Mouse (Mus musculus) heart, postnatal 25 days (tissue): ENCODE measurements around the gene Zfp512. TPM values are rescaled to one million over a fixed set of nuclear protein-coding genes. Genes with fewer than 3 reads are reported as not detected.
"Not testable (repeated sequence)": the region's sequence is repeated elsewhere in the genome, so short reads cannot be mapped to it uniquely, and the experiment has no call there.

Experiments
- DNase-seq: peaks from one replicate; pipeline ENCODE4 v3.0.0; 2022; ENCODE audit warnings: low spot score
- intact Hi-C: fragments of 180-260 bp; cut with DNase I; formaldehyde crosslinking; loops from one replicate; pipeline ENCODE4 v1.15.1; 2025
- total RNA-seq, 2 experiments: library from RNA; stranded (reverse); gene quantifications; 2 replicates each; pipeline ENCODE4 v1.2.3; 2021

Gene Zfp512
- 10 to 100 TPM; 19.2 to 22.2 TPM for total RNA-seq

DNA sequence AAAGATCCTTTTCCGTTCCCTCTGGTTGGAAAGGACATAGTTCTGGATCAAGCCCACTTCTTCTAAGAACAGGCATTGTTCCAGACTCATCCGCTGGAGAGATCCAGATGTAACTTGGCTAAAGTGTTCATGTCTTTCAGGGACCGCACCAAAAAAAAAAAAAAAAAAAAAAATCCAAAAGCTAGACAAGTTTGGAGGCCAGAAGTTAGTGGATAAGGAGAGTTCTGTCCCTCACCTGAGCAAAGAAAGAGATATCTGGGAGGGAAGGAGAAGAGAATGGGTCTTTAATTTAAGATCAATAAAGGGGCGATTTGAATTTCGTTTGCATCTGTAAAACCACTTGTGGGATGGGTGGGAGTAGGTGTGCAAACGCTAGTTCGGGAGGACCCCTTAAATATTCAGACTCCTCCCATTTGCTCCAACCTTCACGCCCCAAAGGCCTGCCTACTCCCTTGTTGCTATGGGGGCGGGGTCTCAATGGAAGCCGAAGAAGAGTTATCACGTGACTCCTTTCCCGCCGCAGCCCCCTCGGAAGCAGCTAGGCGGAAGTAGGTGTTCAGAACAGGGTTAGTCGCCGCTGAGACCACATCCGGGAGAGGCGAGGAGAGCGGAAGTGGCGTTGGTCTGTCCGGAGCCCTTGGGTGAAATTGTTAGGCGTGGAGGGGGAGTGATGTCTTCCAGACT, at the start of gene Zfp512:
Zfp512 (plus strand) TSS at position 554 of the 684 bp plus-strand sequence.
- peak; percentile 91 for DNase-seq
- intact Hi-C loops, result no loop called here

DNA sequence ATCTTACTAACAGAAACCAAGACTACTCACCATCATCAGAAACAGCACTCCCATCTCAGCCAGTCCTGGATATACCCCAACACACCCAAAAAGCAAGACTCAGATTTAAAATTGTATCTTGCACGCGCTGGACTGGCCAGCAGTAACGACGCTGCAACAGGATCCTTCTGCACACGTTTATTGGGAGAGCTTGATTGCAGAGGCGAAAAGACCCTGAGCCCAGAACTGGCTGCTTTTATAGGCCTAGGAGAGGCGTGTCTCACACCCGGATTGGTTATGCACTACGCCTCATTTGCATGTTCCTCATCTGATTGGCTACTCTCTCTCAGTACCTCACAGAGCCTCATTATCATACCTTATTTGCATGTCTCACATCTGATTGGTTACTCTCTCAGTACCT, 17.5 kb upstream of the Zfp512 start:
- intact Hi-C loops, result not testable (repeated sequence)

DNA sequence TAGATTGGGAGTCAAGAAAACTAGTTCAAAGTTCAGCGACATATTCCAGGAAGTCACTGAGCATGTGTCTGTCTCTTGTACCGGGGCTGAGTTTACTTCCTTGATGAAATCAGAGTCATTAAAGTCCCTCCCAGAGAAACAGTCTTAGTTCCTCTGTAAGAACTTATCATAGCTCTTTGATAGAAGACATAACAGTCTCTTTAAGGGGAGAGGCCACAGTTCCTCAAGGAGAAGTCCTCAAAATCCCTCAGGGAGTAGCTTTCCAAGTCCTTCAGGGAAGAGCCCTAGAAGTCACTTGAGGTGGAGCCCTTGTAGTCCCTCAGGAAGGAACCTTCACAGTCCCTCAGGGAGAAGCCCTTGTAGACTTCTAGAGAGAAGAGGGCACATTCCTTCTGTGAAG, 895 bp upstream of the Zfp512 start:
- no peak for DNase-seq
- intact Hi-C loops, result no loop called here

More for the DNA sequence above, 17.5 kb upstream of the Zfp512 start:
- DNase-seq, result not testable (repeated sequence)

DNA sequence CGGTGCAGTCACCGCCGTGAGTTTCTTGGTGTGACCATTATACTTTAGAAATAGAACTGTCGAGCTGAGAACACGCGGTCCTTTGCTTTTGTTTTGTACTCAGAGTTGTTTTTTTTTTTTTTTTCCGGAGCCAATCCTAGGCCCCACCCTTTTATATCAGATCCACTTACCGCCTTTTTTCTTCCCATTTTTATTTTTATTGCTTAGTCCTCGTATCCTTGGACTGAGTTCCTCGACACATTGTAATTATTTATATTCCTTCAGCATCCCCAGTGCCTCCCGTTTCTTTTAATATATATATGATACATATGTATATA, 289 bp downstream of the Zfp512 start:
- no peak for DNase-seq
- intact Hi-C loops, result no loop called here

DNA sequence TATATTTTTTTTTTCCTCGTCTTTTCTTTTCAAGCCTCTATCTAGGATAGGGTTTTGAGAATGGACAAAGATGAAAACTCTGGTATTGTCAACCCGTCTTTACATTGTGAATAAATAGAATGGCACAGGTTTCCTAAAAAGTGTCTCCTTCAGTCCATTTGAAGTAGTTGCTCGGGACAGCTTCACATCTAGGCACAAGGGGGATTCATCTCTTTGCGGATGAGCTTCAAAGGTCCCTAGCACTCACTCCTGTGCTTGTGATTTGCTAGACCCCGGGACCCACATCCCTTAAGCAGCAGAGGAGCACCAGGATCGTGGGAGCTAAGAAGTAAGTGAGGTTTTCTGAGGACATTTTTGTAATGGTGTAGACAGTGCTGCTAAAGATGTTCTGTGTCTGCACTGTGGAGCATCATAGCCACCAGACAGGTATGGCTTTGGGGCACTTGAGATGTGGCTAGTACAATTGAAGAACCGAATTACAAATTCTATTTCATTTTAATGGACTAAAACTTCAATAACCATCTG, 717 bp downstream of the Zfp512 start:
- intact Hi-C loops, result no loop called here
- DNase-seq, result no peak

DNA sequence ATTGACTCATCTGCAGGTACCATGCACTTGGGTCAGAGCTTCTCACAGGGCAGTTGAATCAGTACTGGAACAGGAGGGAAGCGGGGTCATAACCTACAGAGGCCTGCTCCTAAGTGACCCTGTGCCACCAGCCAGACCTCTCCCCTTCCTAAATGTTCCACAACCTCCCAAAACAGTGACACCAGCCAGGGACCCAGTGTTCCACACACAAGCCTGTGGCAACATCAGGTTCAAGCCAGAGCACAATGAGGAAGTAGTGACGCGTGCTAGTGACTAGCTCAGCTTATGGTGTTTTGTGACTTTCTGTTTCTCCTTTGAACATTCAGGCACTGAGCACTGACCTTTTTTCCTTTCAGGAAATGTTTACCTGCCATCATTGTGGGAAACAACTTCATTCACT, 15.6 kb downstream of the Zfp512 start:
- intact Hi-C loops, result loop anchor here (10.0 kb wide), 1 partner anchor 173 kb away; the partner anchor contains the start of genes Fndc4, Gckr and Ift172
- peak; percentile 5 for DNase-seq

DNA sequence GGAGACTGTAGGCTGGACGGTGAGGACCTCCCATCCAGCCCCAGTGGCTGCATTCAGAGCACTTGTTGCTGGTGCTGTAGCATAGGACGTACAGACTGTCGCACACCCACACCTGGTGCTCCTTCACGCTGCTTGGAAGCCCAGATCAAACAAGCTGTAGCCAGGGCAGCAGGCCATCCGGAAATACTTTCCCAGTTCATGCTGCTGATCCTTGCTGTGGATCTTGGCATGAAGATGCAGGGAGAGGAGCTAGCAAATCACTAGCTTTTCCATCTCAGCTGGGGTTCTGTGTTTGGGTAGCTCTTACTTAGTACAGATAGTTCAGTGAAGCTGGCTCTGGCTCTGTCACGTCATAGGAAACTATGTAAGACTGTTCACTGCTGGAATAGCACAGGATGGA, 17.5 kb downstream of the Zfp512 start:
- no peak for DNase-seq
- intact Hi-C loops, result loop anchor here (10.0 kb wide), 1 partner anchor 175 kb away; the partner anchor contains the start of genes Fndc4, Gckr and Ift172

DNA sequence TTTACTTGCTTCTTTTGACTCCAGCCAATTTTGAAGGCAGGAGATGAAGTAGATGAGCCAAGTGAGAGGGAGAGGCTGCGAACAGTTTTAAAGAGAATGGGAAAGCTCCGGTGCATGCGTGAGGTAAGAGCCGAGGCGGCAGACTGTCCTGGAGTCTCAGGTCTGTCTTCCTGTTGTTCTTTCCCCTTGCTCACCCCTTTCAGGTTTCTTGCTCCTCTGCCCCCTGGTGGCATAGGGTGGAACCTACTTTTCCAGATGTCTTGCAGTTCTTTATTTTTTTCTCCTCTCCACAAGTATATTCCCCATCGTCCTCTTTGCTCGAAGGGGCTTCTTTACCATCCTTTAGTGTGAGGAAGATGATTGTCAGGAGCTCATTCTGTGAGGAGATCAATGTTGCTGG, 18.1 kb downstream of the Zfp512 start:
- DNase-seq, result peak; percentile 16
- intact Hi-C loops, result no loop called here

DNA sequence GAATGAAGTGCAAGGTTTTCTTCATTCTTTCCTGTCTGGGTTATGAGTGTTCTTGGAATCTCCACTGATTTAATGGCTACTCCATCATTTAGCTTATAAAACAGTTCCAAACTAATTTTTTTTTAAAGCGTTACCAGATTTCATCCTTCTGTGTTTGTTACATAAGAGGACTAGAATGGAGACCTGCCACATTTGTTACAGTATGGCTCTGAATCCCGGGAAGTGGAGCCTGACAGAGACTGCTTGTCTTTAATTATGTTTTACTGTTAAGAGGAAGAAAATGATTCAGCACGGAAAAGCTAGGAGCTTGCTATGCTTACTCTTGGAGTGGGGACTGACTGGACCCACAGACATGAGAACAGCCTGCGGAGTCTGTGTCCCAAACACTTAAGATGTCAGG, 28.3 kb downstream of the Zfp512 start:
- intact Hi-C loops, result no loop called here
- DNase-seq, result no peak

DNA sequence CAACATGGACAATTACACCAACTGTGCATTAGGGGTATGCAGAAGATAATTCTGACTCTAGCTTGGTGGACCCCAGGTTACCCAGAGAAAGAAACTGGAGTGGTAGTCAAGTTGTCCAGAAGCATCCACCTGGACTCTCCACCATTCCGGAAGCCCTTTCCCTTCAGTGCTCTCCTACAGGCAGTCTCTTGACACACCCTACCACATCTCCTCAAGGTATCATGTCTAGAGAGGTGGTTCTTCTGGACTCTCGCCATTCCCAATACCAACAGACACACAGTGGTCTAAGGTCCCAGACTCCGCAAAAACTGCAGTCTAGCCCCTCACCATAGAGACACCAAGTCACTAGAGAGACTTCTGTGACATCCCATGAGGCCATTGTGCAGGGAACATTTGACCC, 33.2 kb downstream of the Zfp512 start, which contains the start of gene 4930548H24Rik:
4930548H24Rik (plus strand) TSS at position 301 of the 400 bp plus-strand sequence.
- intact Hi-C loops, result no loop called here
- DNase-seq, result no peak

DNA sequence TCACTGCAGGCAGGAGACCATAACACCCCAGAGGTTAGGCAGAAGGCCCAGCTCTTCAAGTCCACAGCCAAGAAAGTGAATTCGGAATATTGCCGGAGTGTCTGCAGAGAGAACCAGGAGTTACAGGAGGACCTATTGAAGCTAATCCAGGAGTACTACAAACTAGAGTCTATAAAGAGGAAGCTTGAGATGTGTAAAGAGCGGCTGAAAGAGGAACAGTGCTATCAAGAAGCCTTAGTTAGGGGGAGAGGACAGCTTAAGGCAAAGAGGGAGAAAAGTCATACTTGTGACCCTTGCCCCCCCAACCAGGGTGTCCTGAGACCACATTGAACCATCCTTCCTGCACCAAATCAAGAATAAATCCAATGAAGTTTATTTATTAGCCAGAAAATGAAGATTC, 35.7 kb downstream of the Zfp512 start:
- no peak for DNase-seq
- intact Hi-C loops, result no loop called here

DNA sequence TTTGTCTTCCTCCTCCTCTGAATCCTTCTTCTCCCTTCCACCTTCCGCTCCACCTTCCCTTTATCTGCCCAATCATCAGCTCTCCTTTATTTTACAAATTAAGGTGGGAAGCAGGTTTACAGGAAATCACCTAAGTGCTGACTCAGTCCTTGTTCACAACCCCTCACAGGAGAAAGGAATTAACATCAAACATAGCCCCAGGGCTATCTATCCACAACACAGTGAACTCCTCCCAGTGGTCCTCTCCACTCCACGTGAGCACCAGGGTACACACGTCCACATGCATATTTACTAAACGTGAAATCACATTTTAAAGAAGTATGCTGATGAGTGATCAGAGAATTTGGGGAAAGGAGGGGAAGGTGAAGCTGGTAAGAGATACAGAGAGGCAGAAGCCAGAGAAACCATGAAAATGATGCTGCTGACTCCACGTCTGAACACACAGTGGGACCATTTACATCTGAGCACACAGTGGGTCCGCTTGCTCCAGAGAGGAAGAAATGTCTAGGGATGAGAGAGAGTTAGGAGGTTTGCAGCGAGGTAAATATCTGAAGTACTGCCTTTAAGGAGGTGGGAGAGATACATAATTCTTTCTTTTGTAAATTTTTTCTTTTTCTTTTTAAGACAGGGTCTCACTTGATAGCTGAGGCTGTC, 37.0 kb downstream of the Zfp512 start:
- DNase-seq, result no peak
- intact Hi-C loops, result no loop called here

DNA sequence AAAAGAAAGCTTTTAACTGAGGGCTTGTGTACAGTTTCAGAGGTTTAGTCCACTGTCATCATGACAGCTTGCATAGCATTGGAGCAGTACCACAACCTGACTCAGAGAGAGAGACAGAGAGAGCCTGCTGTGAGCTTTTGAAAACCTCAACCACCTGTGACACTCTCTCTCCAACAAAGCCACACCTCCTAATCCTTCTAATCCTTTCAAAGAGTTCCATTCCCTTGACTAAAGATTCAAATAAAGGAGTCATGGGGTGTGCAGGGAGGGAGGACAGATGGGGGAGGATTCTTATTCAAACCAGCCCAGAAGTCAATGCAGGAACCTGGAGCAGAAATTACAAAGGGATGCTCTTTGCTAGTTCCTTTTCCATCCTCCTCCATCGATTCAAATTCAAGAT, 39.8 kb downstream of the Zfp512 start:
- intact Hi-C loops, result no loop called here
- DNase-seq, result no peak

DNA sequence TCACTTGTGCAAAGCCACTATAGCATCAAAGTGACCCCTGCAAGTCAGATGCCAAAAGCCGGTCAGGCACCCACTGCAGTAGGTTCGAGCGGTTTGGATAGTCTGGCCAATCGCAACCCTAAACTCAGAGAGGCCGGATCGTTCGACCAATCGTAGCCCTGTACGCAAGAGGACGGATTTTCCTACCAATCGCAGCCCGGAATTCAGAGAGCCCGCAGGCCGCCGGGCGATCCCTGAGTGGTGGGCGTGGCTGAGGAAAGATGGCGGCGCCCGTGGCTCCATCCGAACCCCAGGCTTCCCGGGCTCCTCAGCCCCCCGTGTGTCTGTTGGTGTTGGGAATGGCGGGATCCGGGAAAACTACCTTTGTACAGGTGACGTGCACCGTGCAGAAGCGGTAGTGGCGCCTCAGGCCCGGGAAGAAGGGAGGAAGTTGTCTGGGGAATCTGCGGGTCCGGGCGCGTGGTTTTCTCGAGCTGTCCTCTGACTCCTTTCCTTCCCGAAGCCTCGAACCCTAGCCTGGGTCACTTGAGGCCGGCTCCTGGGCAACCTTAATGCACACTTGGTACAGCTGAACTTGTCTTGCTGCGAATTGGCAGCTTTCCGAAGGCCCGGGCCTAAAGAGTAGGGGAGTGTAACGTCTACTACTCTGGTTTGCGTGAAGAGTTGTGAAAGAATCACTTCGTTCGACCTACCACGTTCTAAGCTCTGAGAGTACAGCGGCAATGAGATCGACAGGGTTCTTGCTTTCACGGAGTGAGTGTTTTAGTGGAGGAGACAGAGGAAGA, 42.5 kb downstream of the Zfp512 start, which contains the start of gene Gpn1:
Gpn1 (plus strand) TSS at position 229 of the 785 bp plus-strand sequence.
- intact Hi-C loops, result no loop called here
- peak; percentile 87 for DNase-seq

DNA sequence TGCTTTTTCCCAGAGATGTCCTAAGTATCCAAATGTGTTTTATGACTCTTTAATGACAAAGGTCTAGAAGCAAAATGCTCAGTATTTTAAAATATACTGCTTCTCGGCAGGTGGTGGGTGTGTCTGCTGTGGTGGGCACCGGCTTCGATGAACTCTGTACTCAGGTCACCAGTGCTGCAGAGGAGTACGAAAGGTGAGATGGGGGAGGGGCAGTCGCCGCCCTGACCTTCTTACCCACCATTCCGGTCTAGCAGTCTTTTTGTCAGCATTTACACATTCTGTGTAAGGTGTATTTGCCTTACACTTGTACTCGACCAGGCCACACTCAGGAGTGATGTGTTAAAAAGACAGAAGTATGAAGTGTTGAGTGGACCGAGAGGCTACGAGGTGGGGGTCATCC, 52.6 kb downstream of the Zfp512 start:
- intact Hi-C loops, result no loop called here
- DNase-seq, result no peak

DNA sequence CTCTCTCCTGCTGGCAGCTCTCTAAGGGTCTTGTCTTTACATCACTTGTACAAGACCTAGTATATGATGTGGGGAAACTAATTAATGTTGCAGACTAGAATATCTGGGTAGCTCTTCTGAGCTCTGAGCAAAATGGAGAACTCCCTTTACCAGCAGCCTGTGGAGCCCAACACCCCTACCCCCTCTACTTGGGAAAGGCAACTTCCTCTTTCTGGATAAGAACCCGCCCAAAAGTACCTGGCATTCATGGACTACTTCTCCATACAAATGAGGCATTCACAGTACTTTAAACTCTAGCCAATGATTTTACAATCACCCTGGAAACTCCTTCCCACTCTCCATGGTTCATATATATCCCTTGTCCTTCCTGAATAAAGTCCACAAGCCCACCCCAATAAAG, 60.2 kb downstream of the Zfp512 start:
- intact Hi-C loops, result no loop called here
- no peak for DNase-seq

DNA sequence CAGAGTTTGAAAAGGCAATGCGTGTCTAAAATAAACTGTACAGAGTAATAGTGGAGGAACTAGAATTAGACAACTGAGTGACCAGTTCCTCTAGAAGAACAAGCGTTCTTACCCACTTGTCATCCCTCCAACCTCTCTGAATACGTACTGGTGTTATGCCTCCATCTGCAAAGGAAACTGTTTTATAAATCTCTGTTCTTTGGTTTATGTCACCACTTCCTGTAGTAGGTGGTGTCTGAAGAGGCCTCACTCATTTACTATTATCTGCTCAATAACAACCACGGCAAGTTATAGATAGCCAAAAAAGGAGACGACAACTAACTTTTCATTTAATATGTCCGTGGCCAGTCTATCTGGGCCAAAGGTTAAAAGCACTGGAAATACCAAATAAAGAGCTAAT, 68.3 kb downstream of the Zfp512 start:
- intact Hi-C loops, result no loop called here
- DNase-seq, result no peak

DNA sequence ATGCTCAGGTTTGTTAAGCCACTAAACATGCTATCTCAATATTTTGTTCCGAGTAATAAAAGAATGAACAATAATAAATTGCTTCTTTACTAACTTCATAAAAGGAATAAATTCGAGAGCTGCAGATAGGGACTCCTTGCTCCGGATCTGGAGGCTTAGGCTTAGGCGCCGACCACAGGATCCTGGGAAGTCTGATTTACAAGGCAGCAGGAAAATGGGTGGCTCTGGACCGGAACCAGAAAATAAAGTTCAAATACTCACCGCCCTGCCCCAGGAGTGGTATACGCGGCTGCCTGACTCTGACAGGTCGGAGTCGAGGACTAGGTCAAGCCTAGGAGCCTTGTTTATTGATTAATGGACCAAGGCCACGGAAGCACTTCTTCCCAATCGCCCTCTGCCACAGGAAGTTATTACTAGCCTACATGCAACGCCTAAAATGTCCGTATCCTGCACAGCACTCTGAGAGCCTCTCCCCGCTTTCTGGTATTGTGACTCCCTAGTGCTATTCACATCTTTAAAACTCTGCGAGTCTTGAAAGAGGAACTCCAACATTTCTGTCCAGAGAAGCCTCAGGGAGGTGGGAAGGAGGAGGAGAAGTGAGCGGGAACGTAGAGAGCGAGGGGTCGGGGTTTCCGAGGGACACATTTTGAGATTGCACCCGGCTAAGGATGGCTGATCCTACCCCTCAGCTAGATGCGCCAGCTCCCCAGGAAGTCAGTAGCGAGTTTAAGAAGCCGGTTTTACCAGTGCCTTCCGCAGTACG, 74.3 kb downstream of the Zfp512 start, which contains the start of gene Slc4a1ap:
Slc4a1ap (plus strand) TSS at position 642 of the 763 bp plus-strand sequence.
- DNase-seq, result peak; percentile 54
- intact Hi-C loops, result no loop called here

DNA sequence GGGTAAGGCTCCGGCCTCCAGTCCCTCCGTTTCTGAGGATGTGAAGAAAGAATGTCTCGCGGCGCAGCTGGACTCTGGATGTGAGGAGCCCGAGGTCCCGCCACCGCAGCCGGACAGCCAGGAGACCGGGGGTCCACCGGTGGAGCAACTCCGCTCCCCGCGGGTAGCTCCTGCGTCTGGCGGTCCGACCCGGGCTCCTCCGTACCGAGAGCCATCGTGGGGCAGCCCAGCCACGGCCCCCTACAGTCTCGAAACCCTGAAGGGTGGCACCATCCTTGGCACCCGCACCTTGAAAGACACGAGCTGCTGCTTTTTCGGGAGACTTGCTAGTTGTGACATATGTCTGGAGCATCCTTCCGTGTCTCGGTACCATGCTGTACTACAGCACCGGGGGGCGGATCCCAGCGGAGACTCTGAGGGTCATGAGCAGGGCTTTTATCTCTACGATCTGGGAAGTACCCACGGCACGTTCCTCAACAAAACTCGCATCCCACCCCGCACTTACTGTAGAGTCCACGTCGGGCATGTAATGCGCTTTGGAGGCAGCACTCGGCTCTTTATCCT, 75.0 kb downstream of the Zfp512 start:
- DNase-seq, result no peak
- intact Hi-C loops, result no loop called here
